Comparison of ENCODE assay signal across 8 mouse cellular contexts in the genomic region with DNA sequence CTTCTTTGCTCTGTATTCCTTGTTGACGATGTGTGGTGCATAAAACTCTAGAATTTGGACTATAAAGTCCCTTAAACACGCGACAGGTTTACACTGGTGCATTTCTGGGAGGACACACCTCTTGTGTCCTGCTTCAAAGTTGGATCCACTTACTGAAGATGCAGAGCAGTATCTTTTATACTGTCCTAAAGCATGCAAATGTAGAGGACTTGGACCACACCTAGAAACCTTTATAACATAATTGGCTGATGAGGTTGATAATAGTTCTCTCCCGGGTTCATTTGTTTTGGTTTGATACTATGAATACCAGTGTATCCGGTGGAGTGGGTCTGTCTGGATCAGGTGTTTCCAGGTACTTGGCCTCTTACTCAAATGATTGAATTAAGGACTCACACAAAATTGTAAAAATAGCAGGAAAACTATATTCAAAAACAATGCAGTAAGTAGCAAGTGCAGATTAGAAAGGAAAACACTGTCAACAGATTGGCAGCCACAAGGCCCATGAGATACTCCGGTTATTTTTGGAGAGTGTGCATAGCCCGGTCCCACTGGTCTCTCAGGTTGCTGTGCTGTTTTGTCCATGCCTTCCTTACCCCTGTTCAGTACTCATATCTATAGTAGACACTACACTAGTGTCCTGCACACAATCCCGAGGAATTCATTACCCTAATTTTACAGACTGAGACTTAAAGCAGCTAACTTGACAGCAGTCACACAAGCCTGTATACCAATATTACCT. TPM values are rescaled to one million over a fixed set of nuclear protein-coding genes. Genes with fewer than 3 reads are reported as not detected.
DNase-seq lines count a peak whose midpoint lies in the region; ATAC-seq and TF ChIP-seq lines count a peak whose summit lies in the region.

No protein-coding gene starts in this region.

- no peak for TF ChIP-seq CTCF in ES-Bruce4 (IDR thresholded peaks at IDR 0.05; ENCODE audit: low read depth, low read length)

- no peaks in the 10 kb centered on the region for H3K27me3 ChIP-seq in ES-Bruce4 (ENCODE audit: control insufficient read depth, insufficient read depth, low read length, poor library complexity, severe bottlenecking)
- no peaks in the 10 kb centered on the region for H3K27me3 ChIP-seq in forebrain, embryonic 16.5 days (replicated peaks; ENCODE audit: control insufficient read depth, insufficient read depth, low read length)
- no peaks in the 10 kb centered on the region for H3K27me3 ChIP-seq in liver, embryonic 15.5 days

- TF ChIP-seq POLR2A in ES-Bruce4 (IDR thresholded peaks at IDR 0.05; ENCODE audit: insufficient read depth, low read length) = no peak

- WGBS in forebrain, embryonic 16.5 days = 45% methylated on average over 8 of the region's 8 CpGs
- 27% methylated on average over 8 of the region's 8 CpGs for WGBS in liver, embryonic 15.5 days (ENCODE audit: insufficient replicate concordance)

- peak overlapping the region; percentile 70 for H3K4me3 ChIP-seq in ES-Bruce4 (ENCODE audit: low read depth, low read length)
- peak overlapping the region; percentile 96 for H3K4me3 ChIP-seq in forebrain, embryonic 16.5 days (replicated peaks; ENCODE audit: low read length)
- H3K4me3 ChIP-seq in liver, embryonic 15.5 days (replicated peaks) = peak overlapping the region; percentile 98

- peaks cover 5% of the 10 kb centered on the region for H3K9me3 ChIP-seq in ES-Bruce4 (replicated peaks; ENCODE audit: control insufficient read depth, insufficient read depth, low read length, poor library complexity, severe bottlenecking)
- no peaks in the 10 kb centered on the region for H3K9me3 ChIP-seq in forebrain, embryonic 16.5 days (ENCODE audit: control insufficient read depth, low read length)
- no peaks in the 10 kb centered on the region for H3K9me3 ChIP-seq in liver, embryonic 15.5 days (replicated peaks)

- peak overlapping the region; percentile 89 for H3K9ac ChIP-seq in ES-Bruce4 (ENCODE audit: low read depth, poor library complexity, severe bottlenecking)
- peak overlapping the region; percentile 88 for H3K9ac ChIP-seq in forebrain, embryonic 16.5 days (replicated peaks; ENCODE audit: low read depth, low read length)
- H3K9ac ChIP-seq in liver, embryonic 15.5 days = peak overlapping the region; percentile 97

- intact Hi-C loops in heart, postnatal 36 days (cut with DNase I) = no loop called here

- H3K36me3 ChIP-seq in ES-Bruce4 (ENCODE audit: control insufficient read depth, insufficient read depth, low read length, poor library complexity, severe bottlenecking) = no peaks in the 10 kb centered on the region
- H3K36me3 ChIP-seq in forebrain, embryonic 16.5 days (ENCODE audit: control insufficient read depth, insufficient read depth) = no peaks in the 10 kb centered on the region
- no peaks in the 10 kb centered on the region for H3K36me3 ChIP-seq in liver, embryonic 15.5 days (replicated peaks)

- no peak overlapping the region; the same call in 1 of the 2 replicates for H3K27ac ChIP-seq in ES-Bruce4 (ENCODE audit: insufficient read depth, low read length)
- no peak overlapping the region for H3K27ac ChIP-seq in forebrain, embryonic 16.5 days (ENCODE audit: low read length)
- peak overlapping the region; percentile 96 for H3K27ac ChIP-seq in liver, embryonic 15.5 days (replicated peaks)

- peak overlapping the region; percentile 72 for H3K4me2 ChIP-seq in forebrain, embryonic 16.5 days (ENCODE audit: low read length)
- H3K4me2 ChIP-seq in liver, embryonic 15.5 days = peak overlapping the region; percentile 94

- no peak for ATAC-seq in forebrain, embryonic 16.5 days
- no peak for ATAC-seq in liver, embryonic 15.5 days (ENCODE audit: insufficient read depth)

- no peak for TF ChIP-seq EP300 in ES-Bruce4 (IDR thresholded peaks at IDR 0.05; ENCODE audit: insufficient read depth, low read depth, low read length)

- peak; percentile 78 for DNase-seq in heart, adult 11 months
- DNase-seq in heart, postnatal 36 days = no peak
- DNase-seq in frontal cortex, adult 2 months (ENCODE audit: extremely low spot score in 1 of 2, low spot score in 1 of 2) = no peak
- no peak for DNase-seq in right cerebral cortex, postnatal 25 days
- DNase-seq in spleen, postnatal 4 days (ENCODE audit: low spot score in 2 of 2) = no peak

- peaks cover 1% of the 10 kb centered on the region for H3K4me1 ChIP-seq in ES-Bruce4 (ENCODE audit: control insufficient read depth, insufficient read depth, low read length)
- H3K4me1 ChIP-seq in forebrain, embryonic 16.5 days (replicated peaks; ENCODE audit: control insufficient read depth, insufficient read depth, low read length) = peaks cover 21% of the 10 kb centered on the region
- peaks cover 33% of the 10 kb centered on the region for H3K4me1 ChIP-seq in liver, embryonic 15.5 days (replicated peaks)

RNA-seq across cellular contexts. Expression of gene Pdcd7, which starts 1.4 kb away (rescaled TPM):
- 10 to 100 TPM; 13.4 to 14.7 TPM for total RNA-seq in heart, postnatal 36 days (2021)
- 31.1 and 37.7 TPM in 2 replicates for polyA plus RNA-seq in ES-Bruce4 (2011; ENCODE audit: insufficient read depth, insufficient read length, low read depth, missing spikeins)
- polyA plus RNA-seq in forebrain, embryonic 16.5 days (2015; fragmentation: Nextera tagmentation; extraction: Ambion mirVana) = 8.6 and 9.6 TPM in 2 replicates
- 3.3 and 3.6 TPM in 2 replicates for polyA plus RNA-seq in liver, embryonic 15.5 days (2015; fragmentation: Nextera tagmentation; extraction: Ambion mirVana)
- polyA plus RNA-seq in frontal cortex, adult 2 months (2012; rRNA removed) = 16.8 and 16.9 TPM in 2 replicates

RNA-seq across cellular contexts. Expression of gene Ubap1l, which starts 13.6 kb away (rescaled TPM):
- total RNA-seq in heart, postnatal 36 days (2021) = under 1 TPM in 1 of 2 experiments, not detected in 1; 0.25 TPM
- 1.5 and 1.8 TPM in 2 replicates for polyA plus RNA-seq in ES-Bruce4 (2011; ENCODE audit: insufficient read depth, insufficient read length, low read depth, missing spikeins)
- polyA plus RNA-seq in forebrain, embryonic 16.5 days (2015; fragmentation: Nextera tagmentation; extraction: Ambion mirVana) = 0.31 and 0.98 TPM in 2 replicates
- polyA plus RNA-seq in liver, embryonic 15.5 days (2015; fragmentation: Nextera tagmentation; extraction: Ambion mirVana) = 0.09 TPM in 1 of 2 replicates, not detected in the other
- 4.6 and 4.9 TPM in 2 replicates for polyA plus RNA-seq in frontal cortex, adult 2 months (2012; rRNA removed)

RNA-seq across cellular contexts. Expression of gene Kbtbd13, which starts 44.2 kb away (rescaled TPM):
- 1 to 10 TPM; 2.2 to 2.4 TPM for total RNA-seq in heart, postnatal 36 days (2021)
- 0.27 and 0.52 TPM in 2 replicates for polyA plus RNA-seq in ES-Bruce4 (2011; ENCODE audit: insufficient read depth, insufficient read length, low read depth, missing spikeins)
- polyA plus RNA-seq in forebrain, embryonic 16.5 days (2015; fragmentation: Nextera tagmentation; extraction: Ambion mirVana) = 0.81 and 1.2 TPM in 2 replicates
- polyA plus RNA-seq in liver, embryonic 15.5 days (2015; fragmentation: Nextera tagmentation; extraction: Ambion mirVana) = 0.18 and 0.24 TPM in 2 replicates
- polyA plus RNA-seq in frontal cortex, adult 2 months (2012; rRNA removed) = 0.17 and 0.34 TPM in 2 replicates

RNA-seq across cellular contexts. Expression of gene Rasl12, which starts 51.0 kb away (rescaled TPM):
- 1 to 10 TPM; 8.4 to 9.2 TPM for total RNA-seq in heart, postnatal 36 days (2021)
- polyA plus RNA-seq in ES-Bruce4 (2011; ENCODE audit: insufficient read depth, insufficient read length, low read depth, missing spikeins) = 0.33 and 0.40 TPM in 2 replicates
- 6.7 and 6.8 TPM in 2 replicates for polyA plus RNA-seq in forebrain, embryonic 16.5 days (2015; fragmentation: Nextera tagmentation; extraction: Ambion mirVana)
- 0.10 and 0.23 TPM in 2 replicates for polyA plus RNA-seq in liver, embryonic 15.5 days (2015; fragmentation: Nextera tagmentation; extraction: Ambion mirVana)
- 6.9 and 7.4 TPM in 2 replicates for polyA plus RNA-seq in frontal cortex, adult 2 months (2012; rRNA removed)

RNA-seq across cellular contexts. Expression of gene Clpx, which starts 53.2 kb away (rescaled TPM):
- 100 to 1,000 TPM; 127 to 134 TPM for total RNA-seq in heart, postnatal 36 days (2021)
- polyA plus RNA-seq in ES-Bruce4 (2011; ENCODE audit: insufficient read depth, insufficient read length, low read depth, missing spikeins) = 29.6 and 31.5 TPM in 2 replicates
- 45.0 and 48.0 TPM in 2 replicates for polyA plus RNA-seq in forebrain, embryonic 16.5 days (2015; fragmentation: Nextera tagmentation; extraction: Ambion mirVana)
- 33.3 and 35.9 TPM in 2 replicates for polyA plus RNA-seq in liver, embryonic 15.5 days (2015; fragmentation: Nextera tagmentation; extraction: Ambion mirVana)
- polyA plus RNA-seq in frontal cortex, adult 2 months (2012; rRNA removed) = 19.1 and 22.2 TPM in 2 replicates
